Mouse (Mus musculus): ENCODE data around the gene Man1b1.

The Man1b1 gene

DNA sequence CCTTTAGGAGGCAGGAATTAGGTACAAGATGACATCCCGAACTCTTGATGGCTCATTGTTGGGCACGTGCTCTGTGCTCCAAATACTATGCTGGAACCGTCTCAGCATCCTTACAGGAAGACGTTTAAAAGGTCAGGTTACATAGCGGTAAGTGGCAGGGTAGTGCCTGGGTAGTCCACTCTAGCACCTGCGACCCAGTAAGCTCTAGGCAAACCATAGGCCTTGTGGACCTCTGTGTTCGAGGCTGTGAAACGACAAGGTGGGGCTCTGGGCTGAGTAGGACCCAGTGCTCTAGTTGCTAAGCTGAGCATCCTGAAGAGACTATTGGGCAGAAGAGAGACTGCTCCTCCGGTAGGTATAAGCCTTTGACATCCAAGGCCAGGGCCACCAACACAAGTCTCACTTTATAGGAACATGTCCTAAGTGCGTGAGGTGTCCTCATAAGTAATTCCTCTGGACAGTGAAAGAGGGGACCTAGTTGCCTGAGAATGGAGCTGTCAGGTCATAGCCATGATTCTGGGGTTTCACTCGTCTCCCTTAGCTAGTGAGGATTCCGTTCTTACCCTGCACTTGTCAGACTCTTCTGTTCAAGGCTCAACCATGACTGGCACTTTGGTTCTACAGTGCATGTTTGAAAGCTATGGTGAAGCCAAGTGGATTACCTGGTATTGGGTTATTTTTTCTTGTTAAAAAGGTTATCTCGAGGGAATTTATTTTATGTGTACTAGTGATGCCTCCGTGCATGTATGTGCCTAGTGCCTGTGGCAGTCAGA is 26.4 kb upstream of the Man1b1 start:
- DNase-seq: no peak

DNA sequence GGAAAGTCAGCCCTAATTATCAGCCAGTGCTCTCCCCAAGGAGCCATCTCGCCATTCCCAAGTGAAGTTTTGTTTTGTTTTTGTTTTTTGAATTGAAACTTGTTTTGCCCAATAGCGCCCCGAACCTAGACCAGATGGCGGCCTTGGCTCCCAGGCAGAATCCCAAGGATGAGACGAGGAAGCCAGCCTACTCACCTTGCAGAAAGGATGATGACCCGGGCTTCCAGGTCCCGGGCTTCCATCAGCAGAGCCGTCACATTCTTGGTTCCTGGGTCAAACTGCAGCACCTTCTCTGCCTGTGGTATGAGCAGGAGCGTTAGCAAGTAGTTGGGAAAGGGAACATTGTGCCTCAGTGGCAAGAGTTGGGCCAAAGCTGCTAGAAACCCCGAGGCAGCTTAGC is 22.0 kb upstream of the Man1b1 start:
- DNase-seq: no peak

DNA sequence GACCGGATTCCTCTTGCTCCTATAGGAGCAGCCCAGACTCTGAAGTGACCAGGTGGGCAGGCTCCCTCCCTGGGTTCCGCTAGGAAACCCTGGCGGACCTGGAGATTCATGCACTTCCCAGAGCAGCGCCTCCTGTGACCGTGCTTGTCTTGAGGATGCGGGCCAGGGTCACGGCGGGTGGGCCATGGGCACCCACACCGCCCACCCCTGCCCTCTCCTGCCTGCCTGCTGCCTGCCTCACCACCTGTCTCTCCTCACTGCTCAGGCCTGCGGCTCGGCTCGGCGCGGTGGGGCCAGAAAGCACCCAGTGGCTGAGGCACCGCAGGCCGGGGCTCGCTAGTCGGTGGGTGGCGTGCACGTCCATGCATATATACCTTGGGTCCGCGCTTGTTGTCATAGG is 21.2 kb upstream of the Man1b1 start:
- DNase-seq: no peak

DNA sequence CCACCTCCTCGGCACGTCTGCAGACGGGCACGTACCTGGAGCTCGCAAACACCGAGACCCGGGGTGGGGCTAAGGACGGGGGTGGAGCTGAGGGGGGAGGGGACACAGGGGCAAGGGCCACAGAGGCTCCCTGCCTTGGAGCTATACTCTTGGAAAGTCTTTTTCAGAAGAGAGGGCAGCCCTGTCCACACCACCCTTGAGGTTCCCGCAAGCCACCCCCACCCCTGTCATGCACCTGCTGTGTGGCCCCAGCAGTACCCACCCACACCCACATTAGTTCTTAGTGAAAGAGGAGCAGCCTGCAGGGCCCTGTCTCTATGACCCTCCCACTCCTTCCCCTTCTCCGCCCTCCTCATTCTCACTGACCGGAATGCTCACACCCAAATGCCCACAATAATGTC is 20.6 kb upstream of the Man1b1 start:
- DNase-seq: no peak

DNA sequence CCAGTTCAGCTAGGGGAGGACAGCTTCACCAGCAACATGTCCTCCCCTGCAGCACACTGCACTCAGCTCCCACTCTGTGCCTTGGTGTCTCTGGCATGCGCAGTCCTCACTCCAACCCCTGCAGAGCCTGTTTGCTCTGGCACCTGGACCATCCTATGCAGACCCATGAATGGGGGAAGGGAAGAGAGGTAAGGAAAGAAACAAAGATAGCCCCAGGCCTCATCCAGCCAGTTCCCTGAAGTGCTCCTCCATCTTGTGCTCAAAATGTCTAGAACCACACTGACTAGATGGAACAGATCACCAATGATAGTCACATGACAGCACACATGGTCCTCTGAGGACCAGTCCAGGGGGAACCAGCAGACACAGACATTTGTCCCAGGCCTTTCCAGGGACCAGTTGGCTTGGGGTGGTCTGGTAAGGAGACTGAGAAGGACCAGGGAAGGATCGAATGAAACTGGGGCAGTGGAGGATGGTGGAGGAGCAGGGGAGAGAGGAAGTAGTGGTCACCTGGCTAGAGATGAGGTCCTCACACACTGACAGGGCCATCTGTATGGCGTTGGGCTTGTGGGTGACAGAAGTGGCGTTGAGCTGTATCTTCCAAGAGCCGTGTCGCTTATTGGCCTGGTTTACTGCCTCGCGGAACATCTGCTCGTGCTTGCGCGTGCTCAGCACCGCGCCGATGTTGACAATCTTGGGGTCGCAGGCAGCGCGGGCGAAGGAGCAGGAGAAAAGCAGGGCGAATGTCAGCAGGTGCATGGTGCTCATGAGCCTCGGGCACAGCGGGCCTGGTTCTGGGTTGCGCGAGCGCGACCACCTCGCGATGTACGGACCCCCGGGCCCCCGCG is 13.8 kb upstream of the Man1b1 start:
- DNase-seq: no peak

DNA sequence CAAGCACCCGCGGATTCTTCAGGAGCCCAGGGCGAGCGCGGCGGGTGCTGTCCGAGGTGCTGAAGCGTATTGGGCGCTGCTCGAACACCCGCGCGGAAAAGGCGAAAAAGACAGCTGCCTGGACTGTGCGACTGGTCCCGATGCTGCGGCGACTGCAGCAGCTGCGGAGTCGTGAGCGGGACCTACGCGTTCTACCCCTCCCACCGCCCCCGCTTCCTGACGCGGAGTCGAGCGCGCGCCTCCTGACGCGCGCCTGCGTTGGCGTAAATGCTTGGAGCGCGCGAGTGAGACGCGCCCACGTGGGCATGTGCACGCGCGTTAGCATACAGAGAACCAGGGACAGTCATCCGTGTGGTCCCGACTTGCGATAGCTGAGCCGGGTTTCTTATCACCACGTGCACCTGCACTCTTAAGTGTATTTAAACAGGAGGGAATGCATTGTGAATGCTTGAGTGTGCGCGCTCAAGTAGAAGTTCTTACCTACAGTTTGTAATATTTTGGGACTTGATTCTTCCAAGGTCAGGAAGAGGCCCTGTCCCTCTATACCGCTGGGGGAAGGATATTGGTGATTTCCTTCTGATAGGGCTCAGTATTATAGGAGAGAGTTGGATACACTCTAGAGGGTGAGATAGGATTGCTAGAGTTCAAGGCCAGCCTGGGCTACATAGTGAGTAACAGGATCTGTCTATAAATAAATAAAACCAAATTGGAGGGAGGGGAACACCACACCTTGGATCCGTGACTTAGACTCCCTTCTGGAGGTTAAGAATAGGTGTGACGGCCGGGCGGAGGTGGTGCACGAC is 13.0 kb upstream of the Man1b1 start, which contains the start of gene Grin1:
Grin1 (minus strand) TSS at position 217 of the 803 bp plus-strand sequence.
- peak; percentile 11 to 24 for DNase-seq

DNA sequence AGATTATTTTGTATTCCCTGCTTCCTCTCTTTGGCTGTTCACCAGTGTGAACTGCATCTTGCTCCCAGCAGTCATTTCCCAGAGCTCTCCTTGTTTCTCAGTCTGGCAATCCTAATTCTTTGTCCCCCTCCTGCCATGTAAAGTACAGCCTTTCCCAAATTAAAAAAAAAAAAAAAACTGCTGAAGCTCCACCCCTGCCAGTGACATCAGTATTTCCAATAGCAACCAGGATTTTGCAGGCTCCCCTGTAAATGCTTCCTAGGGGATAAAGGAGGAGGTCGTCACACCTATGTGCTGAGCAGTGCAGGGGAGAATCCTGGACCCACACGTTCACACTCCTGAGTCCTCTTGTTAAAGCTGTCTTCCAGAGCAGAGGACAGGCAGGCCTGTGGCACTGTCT is 12.1 kb upstream of the Man1b1 start:
- DNase-seq: no peak

DNA sequence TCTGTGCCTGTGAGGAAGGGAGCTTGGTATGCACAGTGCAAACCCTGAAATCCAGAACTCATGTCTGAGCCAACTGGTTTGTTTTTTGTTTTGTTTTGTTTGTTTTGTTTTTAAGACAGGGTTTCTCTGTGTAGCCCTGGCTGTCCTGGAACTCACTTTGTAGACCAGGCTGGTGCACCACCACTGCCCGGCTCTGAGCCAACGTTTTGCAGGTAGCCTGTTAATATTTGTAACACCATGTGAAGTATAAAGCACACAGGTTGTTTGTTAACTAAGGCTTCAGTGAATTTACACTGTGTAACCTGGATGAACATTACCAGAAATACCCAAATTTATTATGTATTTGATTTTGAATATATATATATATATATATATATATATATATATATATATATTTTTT is 6.1 kb upstream of the Man1b1 start:
- DNase-seq: no peak

DNA sequence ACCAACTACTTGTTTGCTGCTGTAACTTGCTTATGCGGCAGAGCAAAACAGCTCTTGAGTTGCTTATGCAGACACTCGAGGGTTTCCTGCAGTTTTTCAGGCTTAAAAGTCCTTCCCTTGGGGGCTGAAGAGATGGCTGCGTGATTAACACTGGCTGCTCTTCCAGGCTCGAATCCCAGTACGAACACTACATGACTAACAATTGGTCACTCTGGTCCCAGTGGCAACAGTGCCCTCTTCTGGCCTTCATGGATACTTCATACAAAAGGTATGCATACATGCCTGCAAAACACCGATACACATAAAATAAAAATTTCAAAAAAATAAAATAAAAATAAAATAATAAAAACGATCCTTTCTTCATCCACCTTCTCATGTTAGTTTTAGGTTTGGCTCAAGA is 3.7 kb upstream of the Man1b1 start:
- DNase-seq: no peak

DNA sequence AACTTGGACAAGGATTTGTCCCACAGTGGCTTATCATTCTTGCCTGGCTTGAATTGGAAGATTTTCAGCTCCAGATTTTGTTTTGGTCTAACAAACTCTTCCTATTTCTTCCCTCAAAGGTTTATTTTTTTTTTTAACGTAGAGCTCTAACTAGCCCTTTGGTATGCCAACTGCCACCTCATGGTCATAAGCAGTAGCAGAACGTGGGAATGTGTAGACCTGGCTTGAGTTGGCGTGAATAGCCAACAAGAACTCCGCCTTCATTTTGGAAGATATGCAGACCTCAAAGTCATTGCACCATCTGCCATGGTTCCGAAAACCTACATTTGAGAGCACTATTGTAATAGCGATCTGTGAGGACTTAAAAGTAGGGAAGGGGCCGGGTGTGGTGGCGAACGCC is 668 bp upstream of the Man1b1 start:
- DNase-seq: no peak

DNA sequence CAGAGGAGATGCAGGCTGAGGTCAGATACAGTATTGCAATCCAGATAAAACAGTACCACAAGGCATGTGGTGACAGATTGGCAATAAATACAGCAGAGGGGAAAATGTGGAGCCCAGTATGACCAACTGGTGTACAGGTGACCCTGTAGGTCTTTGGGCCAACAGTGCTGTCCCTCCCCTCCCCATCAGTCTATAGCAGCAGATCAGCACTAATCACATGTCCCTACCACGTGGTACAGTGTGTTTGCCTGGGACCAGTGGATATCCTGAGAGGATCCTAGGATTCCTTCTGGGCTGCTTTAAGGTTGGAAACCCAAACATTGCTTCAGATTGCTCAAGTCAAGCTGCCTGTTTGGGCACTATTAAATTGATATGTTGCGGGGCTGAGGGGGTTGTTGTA is 1.4 kb downstream of the Man1b1 start:
- DNase-seq: no peak

DNA sequence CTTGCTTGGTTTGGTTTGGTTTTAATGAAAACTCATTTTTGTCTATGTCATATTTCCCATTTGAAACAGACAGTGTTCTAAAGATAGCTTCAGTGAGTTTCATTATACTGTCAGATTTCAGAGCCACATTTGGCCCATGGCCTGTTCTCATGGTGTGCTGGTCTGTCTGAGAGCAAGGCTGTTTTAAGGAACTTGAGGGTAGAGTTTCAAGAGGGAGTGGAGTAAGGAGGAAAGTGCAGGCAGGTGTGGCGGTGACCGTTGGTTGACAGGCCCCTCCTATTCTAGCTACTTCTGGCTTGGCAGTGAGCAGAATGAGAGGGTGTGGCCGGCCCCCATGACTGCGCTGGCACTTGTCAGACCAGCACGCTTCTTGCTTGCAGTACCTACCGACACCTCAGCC is 6.2 kb downstream of the Man1b1 start:
- DNase-seq: no peak

DNA sequence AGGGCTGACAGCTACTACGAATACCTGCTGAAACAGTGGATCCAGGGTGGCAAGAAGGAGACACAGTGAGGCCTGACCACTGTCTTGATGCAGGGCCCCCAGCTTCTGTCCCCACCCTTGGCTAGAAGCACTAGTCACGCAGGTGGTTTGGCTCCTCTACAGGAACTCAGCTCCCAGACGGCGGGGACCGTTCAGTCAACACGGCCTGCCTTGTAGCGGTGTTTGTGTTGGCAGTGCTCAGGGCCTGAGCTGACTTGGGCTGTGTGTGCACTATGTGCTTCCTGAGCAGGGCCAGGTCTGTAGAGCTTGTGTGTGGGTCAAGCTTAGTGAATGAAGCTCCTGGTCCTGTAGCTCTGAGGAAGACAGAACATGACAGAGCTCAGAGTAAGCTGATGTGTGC is 16.0 kb downstream of the Man1b1 start:
- no peak for DNase-seq

DNA sequence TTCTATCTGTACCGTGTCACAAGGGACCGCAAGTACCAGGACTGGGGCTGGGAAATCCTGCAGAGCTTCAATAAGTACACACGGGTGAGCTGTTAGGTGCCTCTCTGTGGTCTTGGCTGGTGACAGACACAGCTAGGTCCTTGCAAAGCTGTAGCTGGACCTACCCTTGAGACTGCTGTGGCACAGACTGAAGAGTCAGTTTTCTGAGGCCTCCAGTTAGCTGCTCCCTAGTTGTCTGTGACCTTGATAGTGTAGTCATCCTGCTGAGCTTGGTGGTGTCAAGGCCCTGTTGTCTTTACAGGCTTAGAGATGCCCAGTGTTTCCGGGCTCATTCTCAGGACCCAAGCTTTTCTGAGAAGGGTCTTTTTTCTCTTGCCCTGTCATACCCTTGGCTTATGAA is 17.4 kb downstream of the Man1b1 start:
- DNase-seq: no peak

DNA sequence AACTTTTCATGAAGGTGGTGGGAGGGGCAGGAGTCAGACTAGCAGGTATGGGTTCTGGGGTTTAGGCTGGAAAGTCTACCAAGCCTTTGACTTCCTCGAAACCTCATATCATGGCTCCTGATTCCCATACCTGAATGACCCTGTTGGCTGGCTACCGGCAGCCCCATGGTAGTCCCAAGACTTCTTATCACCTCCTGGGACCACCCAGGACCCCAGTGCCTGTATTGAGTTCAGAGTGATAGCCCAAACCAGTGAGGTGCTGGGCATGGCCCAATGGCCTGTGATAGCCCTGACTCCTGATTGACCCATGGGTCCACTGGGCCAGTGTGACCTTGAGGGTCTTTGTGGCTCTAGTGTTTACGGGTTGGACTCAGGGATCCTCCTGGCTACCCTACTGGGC is 18.6 kb downstream of the Man1b1 start:
- DNase-seq: no peak

DNA sequence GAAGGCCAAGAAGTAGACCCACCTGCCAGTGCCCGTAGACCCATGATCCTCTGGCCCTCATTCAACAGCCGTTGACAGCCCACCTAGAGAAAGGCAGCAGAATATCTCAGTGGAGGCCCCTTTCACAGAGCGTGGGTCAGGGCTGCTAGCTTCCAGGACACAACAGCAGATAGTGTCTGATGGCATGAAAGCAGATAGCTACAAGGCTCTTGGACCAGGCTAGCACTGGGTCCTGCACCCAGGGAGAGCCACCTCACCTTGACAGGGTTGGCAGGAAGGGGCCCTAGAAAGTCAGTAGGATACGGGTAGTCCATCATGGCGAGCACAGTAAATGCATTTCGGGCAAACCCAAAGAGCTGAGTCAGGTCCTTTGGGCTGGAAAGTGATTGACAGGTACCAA is 22.1 kb downstream of the Man1b1 start:
- DNase-seq: no peak

DNA sequence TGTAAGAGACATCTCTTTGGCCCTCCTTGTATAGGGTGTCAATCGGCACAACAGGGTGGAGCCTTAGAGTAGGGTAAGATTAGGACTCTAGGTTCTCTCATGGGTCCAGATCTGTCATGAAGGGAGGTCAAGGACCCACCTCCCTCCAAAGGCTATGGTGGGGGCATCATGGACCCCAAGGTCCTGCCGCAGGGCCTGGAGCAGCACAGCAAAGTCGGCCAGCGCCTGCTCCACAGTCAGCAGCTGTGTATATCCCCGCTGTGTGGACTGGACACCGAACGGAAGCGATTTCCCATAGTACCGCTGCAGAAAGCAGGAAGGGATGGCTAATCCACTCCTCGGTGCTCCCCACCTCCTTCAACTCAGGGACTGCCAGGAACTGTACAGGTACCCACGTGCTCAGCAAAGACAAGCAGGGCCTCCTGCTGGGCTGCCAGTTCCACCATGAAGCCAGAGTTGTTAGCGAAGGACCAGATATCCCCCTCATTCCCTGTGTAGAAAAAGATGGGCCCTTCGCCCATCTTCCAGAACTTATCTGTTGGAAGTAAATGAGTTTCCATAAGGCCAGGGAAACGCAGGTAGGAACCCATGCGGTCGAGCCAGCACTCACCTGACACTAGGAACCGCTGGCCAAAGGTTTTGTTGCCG is 23.4 kb downstream of the Man1b1 start:
- DNase-seq: no peak

DNA sequence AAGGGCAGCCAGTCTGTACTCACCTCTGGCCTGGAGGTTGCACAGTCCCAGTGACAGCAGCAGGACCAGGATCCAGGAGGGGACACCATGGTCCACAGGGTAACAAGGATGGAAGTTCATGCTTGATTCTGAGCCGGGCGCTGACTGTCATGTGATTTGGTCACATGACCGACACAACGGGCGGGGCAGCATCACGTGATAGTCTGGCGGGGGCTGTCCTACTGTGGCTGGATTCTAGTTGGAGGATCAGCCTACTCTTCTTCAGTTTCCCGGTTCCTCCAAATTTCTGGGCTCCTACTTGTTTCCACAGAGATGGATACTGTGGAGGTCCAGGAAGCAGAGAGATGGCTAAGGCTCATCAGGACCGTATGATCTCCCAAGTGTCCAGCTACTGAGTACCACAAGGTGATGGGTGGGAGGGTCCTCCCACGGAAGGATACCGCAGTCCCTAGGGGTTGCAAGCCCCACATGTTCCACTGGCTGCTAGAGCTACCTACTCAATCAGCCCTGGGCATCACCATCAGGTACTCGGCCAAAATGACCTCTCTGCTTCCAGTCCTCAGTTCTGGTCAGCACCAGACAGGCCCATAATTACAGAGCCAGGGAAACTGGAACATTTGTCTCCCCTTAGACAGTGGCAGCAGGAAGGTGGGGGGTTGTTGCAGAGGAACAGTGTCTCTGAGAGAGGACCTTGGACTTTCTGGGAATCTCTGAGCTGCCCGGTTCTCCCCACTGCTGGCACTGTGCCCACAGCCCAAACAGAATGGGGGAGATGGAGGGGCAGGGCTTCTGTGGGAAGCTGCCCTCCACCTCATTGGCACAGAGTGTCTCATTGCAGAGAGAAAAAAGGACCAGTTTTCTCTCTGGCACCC is 24.3 kb downstream of the Man1b1 start, which contains the start of gene Dpp7:
Dpp7 (minus strand) TSS at position 152 of the 872 bp plus-strand sequence.
- peak; percentile 45 to 52 for DNase-seq

DNA sequence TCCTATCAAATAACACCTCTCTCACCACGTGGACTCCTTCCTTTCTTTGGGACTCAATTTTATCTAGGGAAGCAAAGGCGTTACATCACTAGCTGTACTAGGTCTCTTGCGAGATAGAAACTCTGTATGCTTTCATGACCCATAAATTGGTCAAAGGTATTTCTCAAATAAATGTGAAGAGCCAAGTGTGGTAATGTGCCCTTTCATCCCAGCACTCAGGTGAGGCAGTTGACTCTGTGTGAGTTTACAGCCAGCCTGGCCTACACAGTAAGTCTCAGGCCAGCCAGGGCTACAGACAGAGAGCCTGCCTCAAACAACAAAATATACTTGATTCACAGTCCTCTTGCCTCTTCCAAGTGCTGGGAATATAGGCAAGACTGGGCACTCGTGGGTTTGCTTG is 27.7 kb downstream of the Man1b1 start:
- DNase-seq: no peak

DNA sequence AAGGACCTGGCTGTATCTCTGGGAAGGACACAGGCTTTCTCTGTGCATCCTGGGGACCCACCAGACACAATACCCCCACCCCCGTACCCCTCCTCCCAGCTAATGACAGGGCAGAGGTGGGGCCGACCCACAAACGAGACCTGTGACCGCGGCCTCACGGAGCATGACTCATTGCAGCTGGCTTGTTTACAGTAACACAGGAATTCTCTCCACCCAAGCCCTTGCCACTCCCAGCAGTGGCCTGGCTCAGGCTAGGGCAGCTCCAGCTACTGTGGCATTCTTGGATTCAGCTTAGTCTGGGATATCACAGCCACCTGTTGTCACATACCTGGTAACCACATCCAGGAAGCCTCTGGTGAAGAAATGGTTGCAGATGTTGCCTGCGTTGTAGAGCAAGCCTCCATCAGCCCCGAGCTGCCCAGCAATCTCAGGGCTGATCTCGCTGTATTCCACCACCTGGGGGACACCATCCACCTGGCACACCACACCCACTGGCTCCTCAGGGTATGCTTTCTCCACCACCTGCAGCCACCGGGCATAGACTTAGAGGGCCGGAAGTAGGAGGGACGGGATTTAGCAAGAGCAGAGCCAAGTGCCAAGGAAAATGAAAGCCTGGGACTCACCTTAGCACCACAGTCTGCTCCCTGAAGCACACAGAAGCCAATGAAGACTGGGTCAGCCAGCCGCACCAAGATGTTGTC is 31.5 kb downstream of the Man1b1 start:
- no peak for DNase-seq

DNA sequence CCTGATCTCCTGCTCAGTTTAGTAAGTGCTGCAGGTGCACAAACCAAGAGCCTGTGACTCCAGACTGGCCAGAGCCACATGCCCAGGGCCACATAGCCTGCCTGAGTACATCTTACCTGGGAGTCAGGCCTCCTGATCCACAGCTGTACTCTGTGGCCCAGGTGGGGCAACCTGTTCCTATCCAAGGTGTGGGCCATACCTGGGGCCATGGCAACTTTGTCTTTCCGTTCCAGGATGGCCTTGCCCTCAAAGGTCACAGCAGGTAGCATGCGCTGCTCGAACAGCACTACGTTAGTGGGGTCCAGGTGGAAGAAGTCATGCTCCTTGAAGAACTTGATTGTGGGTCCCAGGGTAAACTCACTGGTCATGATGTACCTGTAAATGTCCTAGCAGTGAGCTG is 32.2 kb downstream of the Man1b1 start:
- no peak for DNase-seq

Data from thymus, adult 18-20 months (tissue).